ENCODE assay signal across 13 mouse cellular contexts in genomic region chr10:19412926-19413325, GRCm38 (mm10). TPM values are rescaled to one million over a fixed set of nuclear protein-coding genes. Genes with fewer than 3 reads are reported as not detected.
DNase-seq lines count a peak whose midpoint lies in the region; ATAC-seq and TF ChIP-seq lines count a peak whose summit lies in the region.
"Had no signal": no experiment of that assay in that cellular context is flagged by ENCODE, and none has a peak within 500 bp of the region (broad histone marks: within the 10 kb centered on the region; RNA-seq: fewer than 3 reads in every experiment).

No protein-coding gene starts in this region.

- no peak overlapping the region for H3K9ac ChIP-seq in intestine, embryonic 14.5 days (ENCODE audit: low read length)
- H3K9ac ChIP-seq in intestine, embryonic 16.5 days (ENCODE audit: low read depth, low read length): no peak overlapping the region
- no peak overlapping the region for H3K9ac ChIP-seq in lung, embryonic 14.5 days
- H3K9ac ChIP-seq: hindbrain, embryonic 12.5 days; liver, embryonic 13.5 days; neural tube, embryonic 12.5 days had no signal

- ATAC-seq in intestine, embryonic 14.5 days (replicated peaks; ENCODE audit: low FRiP score, low TSS enrichment, low read depth): no peak
- ATAC-seq in intestine, embryonic 16.5 days: no peak
- ATAC-seq in lung, embryonic 14.5 days (ENCODE audit: insufficient read depth): no peak
- no peak for ATAC-seq in granulocyte monocyte progenitor cell, adult 5-6 weeks (replicated peaks; ENCODE audit: poor library complexity, severe bottlenecking)
- ATAC-seq: forebrain, embryonic 14.5 days had no signal

- H3K9me3 ChIP-seq in intestine, embryonic 14.5 days (ENCODE audit: control insufficient read depth, low read length): no peaks in the 10 kb centered on the region
- no peaks in the 10 kb centered on the region for H3K9me3 ChIP-seq in intestine, embryonic 16.5 days (ENCODE audit: control insufficient read depth, low read length)
- H3K9me3 ChIP-seq in lung, embryonic 14.5 days (ENCODE audit: low read depth, low read length): no peaks in the 10 kb centered on the region
- H3K9me3 ChIP-seq: hindbrain, embryonic 12.5 days; liver, embryonic 13.5 days; neural tube, embryonic 12.5 days had no signal

- peak; percentile 48 for DNase-seq in intestine, embryonic 14.5 days (ENCODE audit: low spot score)
- peak; percentile 39 for DNase-seq in urinary bladder, postnatal 14 days (ENCODE audit: low spot score)
- DNase-seq in urinary bladder, adult 2 months (ENCODE audit: low spot score): no peak
- peak; percentile 11 for DNase-seq in lung, embryonic 14.5 days
- peak; percentile 71 for DNase-seq in thymus, postnatal 4 days
- DNase-seq in left cerebral cortex, postnatal 36 days (ENCODE audit: low spot score in 2 of 2): no peak
- DNase-seq: cerebellum, adult 11 months; liver, embryonic 13.5 days had no signal

- WGBS in intestine, embryonic 14.5 days: 57% methylated on average over 2 of the region's 2 CpGs
- WGBS in intestine, embryonic 16.5 days: 54% methylated on average over 2 of the region's 2 CpGs
- WGBS in lung, embryonic 14.5 days: 48% methylated on average over 2 of the region's 2 CpGs

- TF ChIP-seq CTCF in lung, embryonic 14.5 days (IDR thresholded peaks at IDR 0.05; ENCODE audit: low read depth): peak; percentile 47

- no peak overlapping the region for H3K4me2 ChIP-seq in intestine, embryonic 14.5 days (ENCODE audit: low read length)
- no peak overlapping the region for H3K4me2 ChIP-seq in intestine, embryonic 16.5 days (ENCODE audit: low read depth, low read length)
- no peak overlapping the region for H3K4me2 ChIP-seq in lung, embryonic 14.5 days
- H3K4me2 ChIP-seq: hindbrain, embryonic 12.5 days; liver, embryonic 13.5 days; neural tube, embryonic 12.5 days had no signal

- no peaks in the 10 kb centered on the region for H3K4me1 ChIP-seq in intestine, embryonic 14.5 days (replicated peaks; ENCODE audit: control insufficient read depth, insufficient read depth, low read length)
- H3K4me1 ChIP-seq in intestine, embryonic 16.5 days (ENCODE audit: control insufficient read depth, insufficient read depth, low read length): no peaks in the 10 kb centered on the region
- no peaks in the 10 kb centered on the region for H3K4me1 ChIP-seq in lung, embryonic 14.5 days (ENCODE audit: insufficient read depth)
- H3K4me1 ChIP-seq: liver, embryonic 13.5 days had no signal

- no peak overlapping the region for H3K4me3 ChIP-seq in intestine, embryonic 14.5 days (ENCODE audit: low read depth, low read length)
- no peak overlapping the region for H3K4me3 ChIP-seq in intestine, embryonic 16.5 days (ENCODE audit: low read length)
- no peak overlapping the region for H3K4me3 ChIP-seq in lung, embryonic 14.5 days (ENCODE audit: low read depth, low read length)
- H3K4me3 ChIP-seq: hindbrain, embryonic 12.5 days; liver, embryonic 13.5 days; neural tube, embryonic 12.5 days had no signal

- H3K27me3 ChIP-seq in intestine, embryonic 14.5 days (replicated peaks; ENCODE audit: control insufficient read depth, insufficient read depth, low read length): no peaks in the 10 kb centered on the region
- H3K27me3 ChIP-seq in intestine, embryonic 16.5 days (replicated peaks; ENCODE audit: control insufficient read depth, insufficient read depth, low read length): no peaks in the 10 kb centered on the region
- no peaks in the 10 kb centered on the region; the same call in 1 of the 2 replicates for H3K27me3 ChIP-seq in lung, embryonic 14.5 days (ENCODE audit: insufficient read depth, low read length)
- H3K27me3 ChIP-seq: liver, embryonic 13.5 days had no signal

- H3K36me3 ChIP-seq in intestine, embryonic 14.5 days (ENCODE audit: control insufficient read depth, insufficient read depth, low read length): no peaks in the 10 kb centered on the region
- H3K36me3 ChIP-seq in intestine, embryonic 16.5 days (ENCODE audit: control insufficient read depth, insufficient read depth, low read length): no peaks in the 10 kb centered on the region
- H3K36me3 ChIP-seq in lung, embryonic 14.5 days (ENCODE audit: insufficient read depth): no peaks in the 10 kb centered on the region
- H3K36me3 ChIP-seq: hindbrain, embryonic 12.5 days; liver, embryonic 13.5 days; neural tube, embryonic 12.5 days had no signal

- intact Hi-C loops in left cerebral cortex, postnatal 36 days (cut with DNase I): no loop called here

- no peak overlapping the region for H3K27ac ChIP-seq in intestine, embryonic 14.5 days (ENCODE audit: low read depth)
- H3K27ac ChIP-seq in intestine, embryonic 16.5 days (ENCODE audit: low read length): no peak overlapping the region
- H3K27ac ChIP-seq in lung, embryonic 14.5 days (ENCODE audit: low read depth): no peak overlapping the region
- H3K27ac ChIP-seq: hindbrain, embryonic 12.5 days; liver, embryonic 13.5 days; neural tube, embryonic 12.5 days had no signal

RNA-seq across cellular contexts. Expression of gene Olig3, which starts 56.6 kb away (rescaled TPM):
- not detected in 2 replicates for polyA plus RNA-seq in intestine, embryonic 14.5 days (2014; fragmentation: Nextera tagmentation; extraction: Ambion mirVana)
- polyA plus RNA-seq in intestine, embryonic 16.5 days (2015; fragmentation: Nextera tagmentation; extraction: Ambion mirVana): not detected in 2 replicates
- polyA plus RNA-seq in urinary bladder, adult 2 months (2012; rRNA removed): not detected in 2 replicates
- not detected in 2 replicates for polyA plus RNA-seq in lung, embryonic 14.5 days (2014; fragmentation: Nextera tagmentation; extraction: Ambion mirVana)
- total RNA-seq in left cerebral cortex, postnatal 36 days (2021): not detected
- not detected in 2 replicates for total RNA-seq in granulocyte monocyte progenitor cell, adult 5-6 weeks (2014; fragmentation: Nextera tagmentation)
- total RNA-seq in granulocyte monocyte progenitor cell, adult 5-6 weeks (2017): not detected in 2 replicates
- polyA plus RNA-seq: liver, embryonic 13.5 days had no signal

Comparison
In these comparisons a context has a peak if more than half of its experiments do, and no peak if none do; other contexts are left out.
1. DNase-seq: peak in intestine, embryonic 14.5 days (single experiment), urinary bladder, postnatal 14 days (single experiment), lung, embryonic 14.5 days (single experiment) and thymus, postnatal 4 days (single experiment); none in urinary bladder, adult 2 months (single experiment) and left cerebral cortex, postnatal 36 days (0 of 2).